Comparison of ENCODE assay signal across 35 mouse cellular contexts in the genomic region with DNA sequence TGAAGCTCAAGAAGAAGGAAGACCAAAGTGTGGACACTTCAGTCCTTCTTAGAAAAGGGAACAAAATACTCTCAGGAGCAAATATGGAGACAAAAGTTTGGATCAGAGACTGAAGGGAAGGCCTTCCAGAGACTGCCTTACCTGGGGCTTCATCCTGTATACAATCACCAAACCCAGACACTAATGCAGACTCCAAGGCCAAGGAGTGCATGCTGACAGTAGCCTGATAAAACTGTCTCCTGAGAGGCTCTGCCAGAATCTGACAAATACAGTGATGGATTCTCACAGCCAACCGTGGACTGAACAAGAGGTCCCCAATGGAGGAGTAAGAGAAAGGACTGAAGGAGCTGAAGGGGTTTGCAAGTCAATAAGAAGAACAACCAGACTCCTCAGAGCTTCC.
"Had no signal": no experiment of that assay in that cellular context is flagged by ENCODE, and none has a peak within 500 bp of the region (broad histone marks: within the 10 kb centered on the region; RNA-seq: fewer than 3 reads in every experiment).

No protein-coding gene starts in this region.

- H3K36me3 ChIP-seq: heart, embryonic 10.5 days; heart, embryonic 12.5 days; heart, embryonic 13.5 days; heart, embryonic 15.5 days; hindbrain, embryonic 10.5 days; hindbrain, embryonic 12.5 days; hindbrain, embryonic 13.5 days; hindbrain, embryonic 15.5 days; intestine, embryonic 15.5 days; kidney, embryonic 15.5 days had no signal

- H3K4me2 ChIP-seq: heart, embryonic 11.5 days; heart, embryonic 12.5 days; heart, embryonic 13.5 days; heart, embryonic 15.5 days; hindbrain, embryonic 12.5 days; hindbrain, embryonic 13.5 days; hindbrain, embryonic 14.5 days; hindbrain, embryonic 15.5 days; intestine, embryonic 15.5 days; kidney, embryonic 15.5 days had no signal

- ATAC-seq: hindbrain, embryonic 16.5 days; hindbrain, postnatal 0 days; inflammation-experienced regulatory T-cells, adult 6 months; intestine, embryonic 15.5 days; intestine, embryonic 16.5 days; intestine, postnatal 0 days had no signal

- DNase-seq: heart, postnatal 10 days; heart, postnatal 14 days; heart, postnatal 36 days; heart, postnatal 4 days; kidney, adult 11 months; kidney, adult 18-20 months; kidney, adult 2 months; kidney, adult 8-10 months; kidney, adult 9 months; kidney, postnatal 10 days; kidney, postnatal 14 days; kidney, postnatal 25 days; kidney, postnatal 36 days; kidney, postnatal 4 days; layer of hippocampus, adult 9-11 months; layer of hippocampus, postnatal 36 days had no signal

- H3K4me3 ChIP-seq: heart, embryonic 10.5 days; heart, embryonic 12.5 days; heart, embryonic 13.5 days; heart, embryonic 15.5 days; hindbrain, embryonic 10.5 days; hindbrain, embryonic 12.5 days; hindbrain, embryonic 13.5 days; hindbrain, embryonic 15.5 days; intestine, embryonic 15.5 days; kidney, embryonic 15.5 days; layer of hippocampus, adult 2 months had no signal

- H3K4me1 ChIP-seq: heart, embryonic 10.5 days; heart, embryonic 12.5 days; heart, embryonic 13.5 days; heart, embryonic 15.5 days; hindbrain, embryonic 10.5 days; hindbrain, embryonic 12.5 days; hindbrain, embryonic 13.5 days; hindbrain, embryonic 15.5 days; intestine, embryonic 15.5 days; kidney, embryonic 15.5 days had no signal

- H3K9me3 ChIP-seq: heart, embryonic 10.5 days; heart, embryonic 12.5 days; heart, embryonic 13.5 days; heart, embryonic 15.5 days; hindbrain, embryonic 10.5 days; hindbrain, embryonic 12.5 days; hindbrain, embryonic 13.5 days; hindbrain, embryonic 15.5 days; intestine, embryonic 15.5 days; kidney, embryonic 15.5 days had no signal

- H3K27me3 ChIP-seq: heart, embryonic 12.5 days; heart, embryonic 13.5 days; heart, embryonic 15.5 days; hindbrain, embryonic 12.5 days; hindbrain, embryonic 13.5 days; hindbrain, embryonic 15.5 days; intestine, embryonic 15.5 days; kidney, embryonic 15.5 days had no signal

- H3K27ac ChIP-seq: heart, embryonic 10.5 days; heart, embryonic 13.5 days; heart, embryonic 15.5 days; hindbrain, embryonic 10.5 days; hindbrain, embryonic 12.5 days; hindbrain, embryonic 13.5 days; hindbrain, embryonic 14.5 days; hindbrain, embryonic 15.5 days; hindbrain, postnatal 0 days; intestine, embryonic 15.5 days; kidney, embryonic 15.5 days; kidney, postnatal 0 days; layer of hippocampus, adult 2 months had no signal

- H3K9ac ChIP-seq: heart, embryonic 12.5 days; heart, embryonic 13.5 days; heart, embryonic 15.5 days; hindbrain, embryonic 12.5 days; hindbrain, embryonic 13.5 days; hindbrain, embryonic 14.5 days; hindbrain, embryonic 15.5 days; intestine, embryonic 15.5 days; kidney, embryonic 15.5 days had no signal
